Mouse (Mus musculus) liver, embryonic 16.5 days (tissue): ENCODE data around the gene Wfdc5. TPM values are rescaled to one million over a fixed set of nuclear protein-coding genes. Genes with fewer than 3 reads are reported as not detected.

ENCODE experiments used
- ATAC-seq: fragments of 200-750 bp; cut with Nextera tagmentation; 2 replicates; pipeline ENCODE4 v1.8.0; 2017; ENCODE audit warnings: low read depth, mild to moderate bottlenecking, moderate number of reproducible peaks, moderate library complexity
- H3K27ac ChIP-seq: fragments of 300-500 bp; sonication (generic); 2 replicates; pipeline ENCODE4 v1.5.1; 2014; ENCODE audit warnings: mild to moderate bottlenecking, low read length
- H3K27me3 ChIP-seq: fragments of 300-500 bp; sonication (generic); 2 replicates; pipeline ENCODE4 v1.6.1; 2014; ENCODE audit warnings: low read depth, low read length, mixed read lengths; ENCODE audit not compliant: control insufficient read depth, insufficient read depth
- H3K36me3 ChIP-seq: fragments of 300-500 bp; sonication (generic); 2 replicates; pipeline ENCODE4 v1.6.1; 2014; ENCODE audit warnings: mild to moderate bottlenecking; ENCODE audit not compliant: control insufficient read depth, insufficient read depth
- H3K4me1 ChIP-seq: fragments of 300-500 bp; sonication (generic); 2 replicates; pipeline ENCODE4 v1.6.1; 2014; ENCODE audit warnings: low read depth, low read length, mixed read lengths; ENCODE audit not compliant: control insufficient read depth
- H3K4me2 ChIP-seq: fragments of 300-500 bp; sonication (generic); 2 replicates; pipeline ENCODE4 v1.6.1; 2014; ENCODE audit warnings: low read depth, low read length, mixed read lengths
- H3K4me3 ChIP-seq: fragments of 300-500 bp; sonication (generic); 2 replicates; pipeline ENCODE4 v1.5.1; 2014; ENCODE audit warnings: low read depth, mild to moderate bottlenecking, low read length
- H3K9ac ChIP-seq: fragments of 300-500 bp; sonication (generic); 2 replicates; pipeline ENCODE4 v1.6.1; 2014; ENCODE audit warnings: low read depth, low read length
- H3K9me3 ChIP-seq: fragments of 300-500 bp; sonication (generic); replicated peaks from 2 replicates; pipeline ENCODE4 v1.6.1; 2016; ENCODE audit warnings: low read length; ENCODE audit not compliant: control insufficient read depth
- WGBS: fragments of 180-500 bp; shearing (Covaris S2); extraction: QIAGEN DNeasy Blood & Tissue Kit; methylation state at CpG from one replicate; pipeline ENCODE4 v1.1.7; 2014; ENCODE audit not compliant: insufficient replicate concordance; 5-methylcytosine and 5-hydroxymethylcytosine counted together
- polyA plus RNA-seq: library from polyadenylated mRNA; unstranded; fragments of >200 nt; fragmentation: Nextera tagmentation; extraction: Ambion mirVana; gene quantifications from 2 replicates; pipeline ENCODE4 v1.2.1, GENCODE M21; 2015

Wfdc5 gene
- polyA plus RNA-seq, 1 experiment from 2014 or later: not detected

DNA sequence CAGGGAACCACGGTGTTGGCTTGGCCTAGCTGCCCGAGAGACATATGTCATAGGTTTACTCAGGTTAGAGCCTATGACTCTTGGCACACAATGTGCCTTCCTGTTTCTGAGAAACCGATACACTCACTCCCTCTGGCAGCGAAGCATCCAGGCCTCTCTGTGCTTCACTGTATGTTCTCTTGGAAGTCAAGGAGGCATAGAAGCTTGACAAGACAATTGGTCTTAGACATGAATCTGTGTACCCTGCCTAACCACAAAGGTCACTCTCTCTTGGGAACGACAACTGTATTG, 14.1 kb upstream of the Wfdc5 start:
- no peak for ATAC-seq
- H3K27ac ChIP-seq: no peak overlapping the region
- no peaks in the 10 kb centered on the region for H3K9me3 ChIP-seq
- no peak overlapping the region for H3K9ac ChIP-seq
- no peaks in the 10 kb centered on the region for H3K4me1 ChIP-seq
- H3K4me2 ChIP-seq: no peak overlapping the region
- WGBS: 67% methylated on average over 5 of the region's 5 CpGs
- H3K27me3 ChIP-seq: no peaks in the 10 kb centered on the region
- H3K4me3 ChIP-seq: no peak overlapping the region
- no peaks in the 10 kb centered on the region for H3K36me3 ChIP-seq

DNA sequence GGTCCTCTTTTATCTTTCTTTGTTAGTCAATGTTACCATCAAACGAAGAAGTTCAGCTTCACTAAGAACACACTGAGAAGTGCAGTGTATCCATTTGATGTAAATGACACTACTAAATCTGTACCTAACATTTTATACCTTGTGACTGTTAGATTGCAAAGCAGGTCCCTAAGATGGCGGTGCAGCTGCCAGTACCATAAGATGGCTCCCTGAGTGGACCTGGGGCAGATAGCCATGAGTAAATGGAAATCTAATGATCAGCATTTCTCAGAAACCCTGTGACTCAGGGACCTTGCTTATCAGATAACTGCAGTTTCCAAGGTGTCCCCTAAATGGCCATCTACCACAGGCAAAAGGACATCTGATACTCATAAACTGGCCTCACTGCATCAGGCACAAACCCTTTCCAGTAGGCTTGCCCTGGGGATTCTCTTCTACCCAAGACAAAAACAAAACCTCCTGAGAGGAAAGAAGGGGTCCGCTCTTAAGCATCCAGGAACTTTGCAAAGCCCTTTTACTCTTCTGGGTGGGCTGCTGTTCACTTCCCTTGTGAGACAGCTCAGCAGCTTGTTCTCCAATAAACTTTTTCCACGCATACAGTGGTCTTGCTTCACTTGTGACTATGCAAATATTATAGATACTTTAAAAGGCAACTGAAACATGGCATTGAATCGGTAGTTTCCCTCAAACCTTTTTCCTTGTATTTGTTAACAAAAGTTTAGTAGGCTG, 13.6 kb upstream of the Wfdc5 start:
- Histone ChIP-seq H3K4me3 (no peak overlapping the region), H3K9ac (no peak overlapping the region), H3K9me3 (no peaks in the 10 kb centered on the region), H3K36me3 (no peaks in the 10 kb centered on the region), H3K27ac (no peak overlapping the region), H3K4me2 (no peak overlapping the region), H3K27me3 (no peaks in the 10 kb centered on the region), H3K4me1 (no peaks in the 10 kb centered on the region)
- no peak for ATAC-seq
- WGBS: 59% methylated on average over 5 of the region's 5 CpGs

DNA sequence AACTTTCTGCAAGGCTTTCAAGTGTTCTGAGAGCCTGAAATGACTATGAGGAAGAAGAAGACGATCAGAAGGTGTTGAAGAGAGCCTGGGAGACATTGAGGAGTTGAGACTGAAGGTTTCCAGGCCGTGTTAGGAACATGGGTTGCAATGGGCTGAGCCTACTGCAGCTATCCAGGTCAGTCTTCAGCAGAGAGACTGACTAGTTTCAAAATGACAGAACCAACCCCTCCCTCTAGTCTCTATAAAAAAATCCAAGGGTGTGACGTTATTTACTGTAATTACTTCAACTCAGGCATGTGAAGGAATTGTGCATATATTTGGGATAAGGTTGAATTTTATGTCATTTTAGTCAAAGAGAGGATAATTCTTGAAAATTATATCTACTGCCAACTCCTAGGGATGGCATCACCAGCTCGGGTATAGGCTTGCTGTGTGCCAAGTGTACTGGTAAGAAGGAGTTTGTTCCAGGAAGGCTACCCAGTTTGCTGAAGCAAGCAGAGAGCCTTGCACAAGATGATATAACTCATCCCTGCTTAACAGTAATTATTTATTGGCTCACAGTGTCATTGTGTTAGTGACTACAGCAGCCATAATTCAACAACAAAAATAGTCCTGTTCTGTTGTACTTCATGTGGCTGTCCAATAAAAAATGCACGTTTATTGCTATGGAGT, 12.6 kb upstream of the Wfdc5 start:
- no peak overlapping the region for H3K4me3 ChIP-seq
- H3K36me3 ChIP-seq: no peaks in the 10 kb centered on the region
- no peaks in the 10 kb centered on the region for H3K4me1 ChIP-seq
- no peaks in the 10 kb centered on the region for H3K9me3 ChIP-seq
- no peaks in the 10 kb centered on the region for H3K27me3 ChIP-seq
- no peak overlapping the region for H3K27ac ChIP-seq
- 46% methylated on average over 5 of the region's 5 CpGs for WGBS
- no peak overlapping the region for H3K9ac ChIP-seq
- no peak overlapping the region for H3K4me2 ChIP-seq
- ATAC-seq: no peak

DNA sequence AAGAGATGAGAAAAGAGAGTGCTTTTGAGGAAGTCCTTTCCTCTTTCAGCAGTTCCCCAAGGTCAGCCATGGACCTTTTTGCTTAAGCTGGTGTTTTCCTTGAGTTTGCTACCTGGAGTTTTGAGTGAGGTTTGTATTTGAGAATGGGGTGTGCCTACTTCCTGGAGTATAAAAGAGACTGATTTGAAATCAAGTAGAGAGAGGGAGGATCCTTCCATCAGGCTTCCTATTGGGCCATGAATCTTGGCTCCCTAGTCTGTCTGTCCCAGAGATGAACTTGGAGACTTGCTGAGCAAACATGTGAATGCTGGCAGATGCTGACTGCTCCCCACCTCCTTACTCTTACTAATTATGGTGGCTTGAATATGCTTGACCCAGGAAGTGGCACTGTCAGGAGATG, 9.7 kb upstream of the Wfdc5 start:
- Histone ChIP-seq H3K4me3 (no peak overlapping the region), H3K9ac (no peak overlapping the region), H3K4me2 (no peak overlapping the region), H3K27ac (no peak overlapping the region), H3K9me3 (no peaks in the 10 kb centered on the region), H3K27me3 (no peaks in the 10 kb centered on the region), H3K4me1 (no peaks in the 10 kb centered on the region), H3K36me3 (no peaks in the 10 kb centered on the region)
- no peak for ATAC-seq

DNA sequence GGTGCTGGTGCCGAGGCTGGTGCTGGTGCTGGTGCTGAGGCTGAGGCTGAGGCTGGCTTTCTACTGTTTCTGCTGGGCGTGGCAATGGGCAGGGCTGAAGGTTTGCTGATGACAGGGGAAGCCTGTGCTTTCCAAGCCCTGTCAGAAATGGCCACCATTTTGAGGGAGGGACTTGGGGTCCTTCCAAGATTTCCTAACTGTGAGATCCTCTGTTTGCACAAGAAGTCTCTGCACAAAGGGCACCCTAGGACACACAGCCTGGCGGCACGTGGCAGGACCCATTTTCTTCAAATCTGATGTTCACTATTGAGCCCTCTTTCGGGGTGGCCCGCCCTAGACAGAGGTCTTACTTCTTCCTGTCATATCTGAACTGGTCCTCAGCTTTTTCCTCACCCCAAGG, 8.0 kb upstream of the Wfdc5 start, which contains the start of gene Wfdc12:
Gene Wfdc12 (minus strand): TSS at position 33 of the 400 bp plus-strand sequence.
- ATAC-seq: no peak
- no peak within 1 kb of the TSS for H3K4me2 ChIP-seq
- H3K27me3 ChIP-seq: no peaks in the 10 kb centered on the region
- H3K36me3 ChIP-seq: no peaks in the 10 kb centered on the region
- 63% methylated on average over 6 of the region's 6 CpGs for WGBS
- H3K27ac ChIP-seq: no peak within 1 kb of the TSS
- H3K4me1 ChIP-seq: no peaks in the 10 kb centered on the region
- H3K4me3 ChIP-seq: no peak within 1 kb of the TSS
- no peak within 1 kb of the TSS for H3K9ac ChIP-seq
- H3K9me3 ChIP-seq: no peaks in the 10 kb centered on the region

DNA sequence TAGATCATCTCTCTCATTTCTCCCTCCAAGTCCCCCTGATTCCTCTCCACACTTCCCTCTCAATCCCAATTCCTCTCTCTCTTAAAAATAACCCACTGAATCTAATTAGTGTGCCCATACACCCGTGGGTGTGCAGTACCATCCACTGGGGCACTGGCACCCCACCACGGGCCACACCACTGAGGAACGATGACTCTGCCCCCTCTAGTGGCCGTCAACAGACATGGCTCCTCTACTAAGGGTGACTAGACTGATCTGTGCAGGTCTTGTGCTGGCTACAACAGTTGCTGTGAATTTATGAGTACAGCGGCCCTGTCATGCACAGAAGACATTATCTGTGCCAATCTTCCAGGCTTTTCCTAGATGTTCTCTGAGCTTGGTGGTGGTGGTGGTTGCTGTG, 6.2 kb upstream of the Wfdc5 start:
- no peak for ATAC-seq

DNA sequence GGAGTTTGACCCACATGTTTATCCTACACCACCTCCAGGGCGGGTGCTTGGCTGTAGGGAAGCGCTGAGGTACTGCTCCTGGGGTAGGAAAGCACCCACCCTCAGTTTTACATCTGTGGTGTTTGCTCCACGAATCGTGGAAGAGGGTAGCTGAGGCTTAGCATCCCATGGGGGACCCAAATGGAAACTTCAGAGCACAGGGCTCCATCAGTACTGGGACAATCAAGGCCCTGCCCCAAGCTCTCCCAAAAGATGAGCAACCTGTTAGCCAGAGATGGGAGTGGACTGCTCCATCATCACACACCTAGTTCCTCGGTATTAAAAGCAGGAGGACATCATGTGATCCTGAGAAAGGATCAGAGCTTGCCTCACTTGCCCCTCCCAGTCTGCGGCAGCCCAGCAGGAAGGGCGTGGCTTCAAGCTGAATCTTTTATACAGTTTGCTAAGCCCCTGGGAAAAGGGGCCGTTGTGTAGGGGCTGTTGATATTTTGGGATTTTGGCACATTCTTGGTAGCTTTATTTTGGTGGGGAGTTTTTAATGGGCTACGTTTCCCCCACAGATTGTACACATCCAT, 1.7 kb upstream of the Wfdc5 start:
- no peak overlapping the region for H3K27ac ChIP-seq
- no peaks in the 10 kb centered on the region for H3K4me1 ChIP-seq
- 37% methylated on average over 9 of the region's 9 CpGs for WGBS
- H3K36me3 ChIP-seq: no peaks in the 10 kb centered on the region
- H3K4me2 ChIP-seq: no peak overlapping the region
- H3K9ac ChIP-seq: no peak overlapping the region
- no peak overlapping the region for H3K4me3 ChIP-seq
- no peaks in the 10 kb centered on the region for H3K9me3 ChIP-seq
- H3K27me3 ChIP-seq: no peaks in the 10 kb centered on the region
- no peak for ATAC-seq

More for the DNA sequence above, 6.2 kb upstream of the Wfdc5 start:
- no peak overlapping the region for H3K9ac ChIP-seq
- no peak overlapping the region for H3K4me2 ChIP-seq
- no peaks in the 10 kb centered on the region for H3K4me1 ChIP-seq
- no peaks in the 10 kb centered on the region for H3K36me3 ChIP-seq
- no peak overlapping the region for H3K27ac ChIP-seq
- H3K9me3 ChIP-seq: no peaks in the 10 kb centered on the region
- H3K4me3 ChIP-seq: no peak overlapping the region
- H3K27me3 ChIP-seq: no peaks in the 10 kb centered on the region
- 20% methylated on average over 5 of the region's 5 CpGs for WGBS

DNA sequence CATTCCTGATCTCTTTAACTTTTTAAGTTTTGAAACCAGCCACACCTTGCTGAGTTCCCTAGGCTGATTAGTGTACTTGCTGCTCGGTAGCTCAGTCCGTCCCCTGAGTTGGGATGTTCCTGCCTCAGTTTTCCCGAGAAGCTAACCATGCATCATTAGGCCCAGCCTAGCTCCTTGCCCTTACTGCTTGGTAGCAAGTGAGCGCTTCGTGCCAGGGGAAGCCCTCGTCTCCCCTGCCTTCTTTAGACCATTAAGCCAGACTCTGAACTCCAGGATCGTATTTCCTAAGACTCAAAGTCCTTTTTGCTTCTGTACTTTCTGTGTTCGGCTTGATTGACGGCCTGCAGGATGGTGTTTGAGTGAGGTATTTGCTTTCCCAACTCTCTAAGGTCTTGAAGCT, 798 bp upstream of the Wfdc5 start:
- no peaks in the 10 kb centered on the region for H3K36me3 ChIP-seq
- H3K27ac ChIP-seq: no peak overlapping the region
- no peaks in the 10 kb centered on the region for H3K4me1 ChIP-seq
- H3K4me2 ChIP-seq: no peak overlapping the region
- no peak overlapping the region for H3K9ac ChIP-seq
- ATAC-seq: no peak
- 61% methylated on average over 9 of the region's 9 CpGs for WGBS
- no peaks in the 10 kb centered on the region for H3K27me3 ChIP-seq
- H3K9me3 ChIP-seq: no peaks in the 10 kb centered on the region
- H3K4me3 ChIP-seq: no peak overlapping the region

DNA sequence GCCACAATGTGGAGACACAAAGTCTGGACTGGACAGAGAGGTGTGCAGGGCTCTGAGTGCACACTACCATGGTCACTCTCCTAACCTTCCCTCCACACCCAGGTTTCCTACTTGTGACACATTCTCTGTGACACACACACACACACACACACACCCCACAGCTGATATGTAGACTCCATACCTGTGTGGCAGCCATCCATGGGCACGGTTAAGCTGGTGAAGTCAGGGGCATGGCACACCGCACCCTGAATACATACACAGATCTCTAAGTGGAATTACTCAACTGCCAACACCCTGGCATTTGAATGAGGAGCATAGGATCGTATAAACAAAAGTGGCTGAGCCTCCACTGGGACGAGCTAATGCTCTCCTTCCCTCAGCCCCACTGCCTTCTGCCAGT, 1.8 kb downstream of the Wfdc5 start:
- Histone ChIP-seq H3K9ac (no peak overlapping the region), H3K27me3 (no peaks in the 10 kb centered on the region), H3K9me3 (no peaks in the 10 kb centered on the region), H3K27ac (no peak overlapping the region), H3K36me3 (no peaks in the 10 kb centered on the region), H3K4me1 (no peaks in the 10 kb centered on the region), H3K4me2 (no peak overlapping the region), H3K4me3 (no peak overlapping the region)
- 70% methylated on average over 4 of the region's 4 CpGs for WGBS
- no peak for ATAC-seq
